Mouse (Mus musculus): ENCODE results near the gene Wdr60. TPM values are rescaled to one million over a fixed set of nuclear protein-coding genes. Genes with fewer than 3 reads are reported as not detected.
"Not testable (repeated sequence)": the region's sequence is repeated elsewhere in the genome, so short reads cannot be mapped to it uniquely, and the experiment has no call there.

The Wdr60 gene
- total RNA-seq (2015; ENCODE audit: low replicate concordance) (4.6 and 6.5 TPM in 2 replicates), total RNA-seq (2017; ENCODE audit: low replicate concordance) (1.6 and 3.5 TPM in 2 replicates)

GRCm38 (mm10) chr12:116262555-116263341 is at the start of gene Wdr60:
Gene Wdr60, minus strand, starts transcription at chr12:116263022.
- peak; percentile 98 for ATAC-seq (replicated peaks; ENCODE audit: low FRiP score, poor library complexity, severe bottlenecking)

GRCm38 (mm10) chr12:116308612-116309011 is 45.8 kb upstream of the Wdr60 start:
- no peak for ATAC-seq (replicated peaks; ENCODE audit: low FRiP score, poor library complexity, severe bottlenecking)

- no peak for ATAC-seq (replicated peaks; ENCODE audit: low FRiP score, poor library complexity, severe bottlenecking)
These were observed 45.0 kb upstream of the Wdr60 start for GRCm38 (mm10) chr12:116307870-116308269.

GRCm38 (mm10) chr12:116306042-116306441 is 43.2 kb upstream of the Wdr60 start:
- ATAC-seq (replicated peaks; ENCODE audit: low FRiP score, poor library complexity, severe bottlenecking) = no peak

- ATAC-seq (replicated peaks; ENCODE audit: low FRiP score, poor library complexity, severe bottlenecking) = no peak
These were observed 39.4 kb upstream of the Wdr60 start for GRCm38 (mm10) chr12:116302181-116302580.

DNA sequence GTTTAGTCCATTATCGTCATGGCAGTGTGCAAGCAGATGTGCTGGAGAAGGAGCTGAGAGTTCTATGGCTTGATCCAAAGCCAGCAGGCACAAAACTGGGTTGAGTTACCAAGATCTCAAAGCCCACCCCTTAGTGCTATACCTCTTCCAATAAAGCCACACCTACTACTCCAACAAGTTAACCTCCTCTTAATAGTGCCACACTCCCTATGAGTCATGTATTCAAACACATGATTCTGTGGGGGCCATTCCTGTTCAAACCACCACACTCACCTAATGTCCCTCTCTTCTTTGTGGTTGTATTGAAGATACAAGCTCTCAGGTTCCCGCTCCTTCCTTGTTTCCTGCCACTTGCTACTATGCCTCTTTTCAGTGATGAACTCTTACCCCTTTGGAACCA is 37.1 kb upstream of the Wdr60 start:
- no peak for ATAC-seq (replicated peaks; ENCODE audit: low FRiP score, poor library complexity, severe bottlenecking)

- no peak for ATAC-seq (replicated peaks; ENCODE audit: low FRiP score, poor library complexity, severe bottlenecking)
These were observed 30.9 kb upstream of the Wdr60 start for GRCm38 (mm10) chr12:116293599-116294292.

GRCm38 (mm10) chr12:116293185-116293584 is 30.4 kb upstream of the Wdr60 start:
- ATAC-seq (replicated peaks; ENCODE audit: low FRiP score, poor library complexity, severe bottlenecking) = no peak

GRCm38 (mm10) chr12:116283511-116283910 is 20.7 kb upstream of the Wdr60 start:
- no peak for ATAC-seq (replicated peaks; ENCODE audit: low FRiP score, poor library complexity, severe bottlenecking)

DNA sequence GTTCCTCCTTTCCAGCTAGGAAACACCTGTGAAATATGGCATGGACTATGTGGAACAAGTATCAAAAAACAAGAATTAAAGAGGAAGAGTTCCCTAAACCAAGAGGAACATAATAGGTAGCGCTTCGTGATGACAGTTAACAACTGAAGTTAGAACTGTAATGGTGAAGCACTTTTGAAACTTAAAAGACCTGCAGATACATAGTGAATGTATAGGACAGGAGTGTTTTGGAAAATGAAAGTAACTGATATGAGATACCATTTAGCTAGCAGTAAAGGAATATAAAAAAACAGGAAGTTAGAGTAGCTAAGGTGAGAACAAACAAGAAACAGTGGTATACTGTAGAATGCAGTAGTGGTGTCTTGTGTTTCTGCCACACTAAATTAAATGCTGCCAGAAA is 20.0 kb upstream of the Wdr60 start:
- ATAC-seq (replicated peaks; ENCODE audit: low FRiP score, poor library complexity, severe bottlenecking) = no peak

DNA sequence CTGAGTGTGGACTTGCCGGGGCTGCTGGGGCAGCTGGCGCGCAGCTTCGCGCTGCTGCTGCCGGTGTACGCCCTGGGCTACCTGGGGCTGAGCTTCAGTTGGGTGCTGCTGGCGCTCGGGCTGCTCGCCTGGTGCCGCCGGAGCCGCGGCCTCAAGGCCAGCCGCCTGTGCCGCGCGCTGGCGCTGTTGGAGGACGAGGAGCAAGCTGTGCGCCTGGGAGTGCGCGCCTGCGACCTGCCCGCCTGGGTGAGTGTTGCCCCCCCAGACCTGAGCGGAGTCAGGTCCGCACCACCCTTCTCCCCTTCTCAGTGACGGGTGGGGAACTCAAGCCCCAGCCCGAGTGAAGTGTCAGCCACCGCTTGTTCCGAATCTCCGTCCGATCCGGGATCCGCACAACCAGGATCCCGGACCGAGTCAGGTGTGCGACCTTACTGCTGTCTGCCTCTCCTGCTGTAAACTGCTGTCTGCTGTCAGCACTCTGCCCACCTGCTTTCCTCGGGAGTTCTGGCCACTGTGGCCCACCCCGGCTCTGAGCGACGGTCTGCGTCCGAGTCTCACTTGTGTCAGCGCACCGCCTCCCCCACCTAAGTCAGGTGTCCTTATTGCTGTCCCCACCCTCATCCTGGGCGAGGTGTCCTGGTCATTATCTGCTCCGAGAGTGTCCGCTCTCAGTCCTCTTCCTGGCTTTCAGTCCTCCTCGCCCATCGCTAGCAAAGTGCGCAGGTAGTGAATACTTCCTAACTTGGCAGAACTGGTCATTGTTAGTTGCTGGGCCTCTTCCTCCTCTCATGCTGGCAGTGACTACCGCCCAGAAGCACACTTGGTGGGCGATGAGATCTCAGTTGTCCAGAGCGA is 18.8 kb upstream of the Wdr60 start:
- peak; percentile 58 for ATAC-seq (replicated peaks; ENCODE audit: low FRiP score, poor library complexity, severe bottlenecking)

GRCm38 (mm10) chr12:116280653-116281364 is 18.0 kb upstream of the Wdr60 start, which contains the start of gene Esyt2:
Gene Esyt2, plus strand, starts transcription at chr12:116281196.
- ATAC-seq (replicated peaks; ENCODE audit: low FRiP score, poor library complexity, severe bottlenecking) = peak; percentile 84

DNA sequence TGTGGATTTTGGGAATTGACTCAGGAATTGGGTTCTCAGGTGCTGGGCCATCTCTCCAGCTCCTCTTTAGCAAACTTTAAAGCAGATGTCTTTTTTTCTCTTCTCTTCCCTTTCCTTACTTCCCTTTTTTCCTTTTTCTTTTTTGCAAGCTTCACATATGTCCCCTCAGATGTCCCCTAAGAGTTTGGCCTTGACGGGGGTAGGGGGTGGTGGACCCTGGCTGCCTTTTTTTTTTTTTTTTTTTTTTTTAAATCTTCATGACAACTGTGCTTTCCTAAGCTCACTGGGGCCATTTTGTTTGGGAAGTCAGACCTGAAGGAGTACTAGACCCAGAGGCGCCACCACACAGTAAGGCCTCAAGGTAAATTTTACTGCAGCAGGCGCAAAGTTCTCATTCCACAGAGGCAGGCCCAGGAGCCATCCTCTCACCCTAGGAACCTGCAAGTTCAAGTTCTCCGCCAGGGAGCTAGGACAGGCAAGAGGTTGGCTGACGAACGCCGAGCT is 17.4 kb upstream of the Wdr60 start:
- peak; percentile 21 for ATAC-seq (replicated peaks; ENCODE audit: low FRiP score, poor library complexity, severe bottlenecking)

DNA sequence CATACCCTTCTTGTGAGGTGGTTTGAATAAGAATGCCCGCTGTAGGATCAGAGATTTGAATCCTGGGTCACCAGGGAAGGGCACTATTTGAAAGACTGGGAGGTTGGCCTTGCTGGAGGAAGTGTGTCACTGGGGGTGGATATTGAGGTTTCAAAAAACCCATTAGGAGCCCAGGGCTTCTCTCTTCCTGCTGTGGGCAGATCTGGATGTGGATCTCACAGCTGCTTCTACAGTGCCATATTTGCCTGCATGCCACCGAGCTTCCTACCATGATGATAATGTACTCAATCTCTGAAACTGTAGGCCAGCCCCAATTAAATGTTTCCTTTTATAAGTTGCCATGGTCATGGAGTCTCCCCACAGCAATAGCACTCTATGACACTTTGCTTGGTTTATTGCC is 16.4 kb upstream of the Wdr60 start:
- ATAC-seq (replicated peaks; ENCODE audit: low FRiP score, poor library complexity, severe bottlenecking) = no peak

- ATAC-seq (replicated peaks; ENCODE audit: low FRiP score, poor library complexity, severe bottlenecking) = no peak
These were observed 15.7 kb upstream of the Wdr60 start for GRCm38 (mm10) chr12:116278541-116278940.

- ATAC-seq (replicated peaks; ENCODE audit: low FRiP score, poor library complexity, severe bottlenecking) = no peak
These were observed 14.1 kb upstream of the Wdr60 start for GRCm38 (mm10) chr12:116276961-116277360.

GRCm38 (mm10) chr12:116275631-116276030 is 12.8 kb upstream of the Wdr60 start:
- no peak for ATAC-seq (replicated peaks; ENCODE audit: low FRiP score, poor library complexity, severe bottlenecking)

GRCm38 (mm10) chr12:116275086-116275485 is 12.3 kb upstream of the Wdr60 start, which contains the start of gene Gm11027:
Gene Gm11027, plus strand, starts transcription at chr12:116275386.
- ATAC-seq (replicated peaks; ENCODE audit: low FRiP score, poor library complexity, severe bottlenecking) = not testable (repeated sequence)

DNA sequence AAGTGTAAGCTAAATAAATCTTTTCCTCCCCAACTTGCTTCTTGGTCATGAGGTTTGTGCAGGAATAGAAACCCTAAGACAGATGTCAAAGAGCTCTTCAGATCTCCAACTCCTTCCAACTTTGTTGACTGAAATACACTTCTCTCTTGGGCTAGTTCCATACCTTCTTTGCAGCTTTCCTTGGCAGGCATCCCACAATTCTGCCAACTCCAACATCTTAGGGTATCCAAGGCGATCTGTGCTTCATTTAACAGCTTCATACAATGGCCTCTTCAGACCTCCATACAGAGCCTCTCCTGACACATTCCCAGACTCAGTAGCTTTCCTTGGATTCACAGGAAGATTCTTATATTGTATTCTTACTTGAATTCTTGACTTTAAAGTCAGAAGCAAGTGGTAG is 10.9 kb upstream of the Wdr60 start:
- ATAC-seq (replicated peaks; ENCODE audit: low FRiP score, poor library complexity, severe bottlenecking) = no peak

Data from erythroblast, adult 5-6 weeks (primary cell).